Mouse (Mus musculus) gastrocnemius, postnatal 4 days (tissue): ENCODE results near the gene Sult1b1. TPM values are rescaled to one million over a fixed set of nuclear protein-coding genes. Genes with fewer than 3 reads are reported as not detected.
"Not testable (repeated sequence)": the region's sequence is repeated elsewhere in the genome, so short reads cannot be mapped to it uniquely, and the experiment has no call there.

Source experiments
- DNase-seq, 2 experiments: peaks; one replicate each; pipeline ENCODE4 v3.0.0; 2021 to 2022; ENCODE audit warnings: low spot score in 2 of 2, mixed read lengths in 2 of 2
- long read RNA-seq, 2 experiments: library from polyadenylated mRNA; stranded (forward); transcript quantifications; one replicate each; pipeline ENCODE4 v2.0.0; 2021
- total RNA-seq, 2 experiments: library from RNA; stranded (reverse); gene quantifications; 2 replicates each; pipeline ENCODE4 v1.2.3; 2021

The Sult1b1 gene
- total RNA-seq: not detected
- long read RNA-seq, experiment 1: 0 reads
- long read RNA-seq, experiment 2: 0 reads

- no peak for DNase-seq
Observed at GRCm38 (mm10) chr5:87538111-87538510, at the start of gene Sult1b1. TSS of gene Sult1b1 (minus strand) at chr5:87538195.

GRCm38 (mm10) chr5:87580389-87580788 lies 42.4 kb upstream of the Sult1b1 start:
- DNase-seq: no peak

GRCm38 (mm10) chr5:87574174-87574573 lies 36.2 kb upstream of the Sult1b1 start:
- no peak for DNase-seq

GRCm38 (mm10) chr5:87573490-87573889 lies 35.5 kb upstream of the Sult1b1 start:
- no peak for DNase-seq

GRCm38 (mm10) chr5:87572781-87573180 lies 34.8 kb upstream of the Sult1b1 start:
- DNase-seq: no peak

GRCm38 (mm10) chr5:87568845-87569244 lies 30.9 kb upstream of the Sult1b1 start, which contains the start of gene Sult1d1:
TSS of gene Sult1d1 (minus strand) at chr5:87569027.
- DNase-seq: no peak

- no peak for DNase-seq
Observed at GRCm38 (mm10) chr5:87567306-87567705, 29.3 kb upstream of the Sult1b1 start.

GRCm38 (mm10) chr5:87562966-87563365 lies 25.0 kb upstream of the Sult1b1 start:
- no peak for DNase-seq

- DNase-seq: no peak
Observed at GRCm38 (mm10) chr5:87562526-87562925, 24.5 kb upstream of the Sult1b1 start.

GRCm38 (mm10) chr5:87560145-87560544 lies 22.1 kb upstream of the Sult1b1 start:
- no peak for DNase-seq

GRCm38 (mm10) chr5:87550935-87551334 lies 12.9 kb upstream of the Sult1b1 start:
- DNase-seq: no peak

- DNase-seq: no peak
Observed at GRCm38 (mm10) chr5:87535994-87536644, 1.9 kb downstream of the Sult1b1 start.

GRCm38 (mm10) chr5:87532288-87532687 lies 5.7 kb downstream of the Sult1b1 start:
- no peak for DNase-seq

- DNase-seq: not testable (repeated sequence)
Observed at GRCm38 (mm10) chr5:87523561-87523960, 14.4 kb downstream of the Sult1b1 start.

GRCm38 (mm10) chr5:87505776-87506458 lies 32.1 kb downstream of the Sult1b1 start:
- DNase-seq: no peak

- no peak for DNase-seq
Observed at GRCm38 (mm10) chr5:87502687-87503086, 35.3 kb downstream of the Sult1b1 start.

GRCm38 (mm10) chr5:87499341-87499740 lies 38.7 kb downstream of the Sult1b1 start:
- DNase-seq: no peak

GRCm38 (mm10) chr5:87498936-87499335 lies 39.1 kb downstream of the Sult1b1 start:
- no peak for DNase-seq

- no peak for DNase-seq
Observed at GRCm38 (mm10) chr5:87490771-87491170, 47.2 kb downstream of the Sult1b1 start, which contains the start of gene Ugt2a1. TSS of gene Ugt2a1 (minus strand) at chr5:87490871.

- not testable (repeated sequence) for DNase-seq
Observed at GRCm38 (mm10) chr5:87486706-87487105, 51.3 kb downstream of the Sult1b1 start, which contains the start of gene Gm43638. TSS of gene Gm43638 (minus strand) at chr5:87486806.

- no peak for DNase-seq
Observed at GRCm38 (mm10) chr5:87482160-87482559, 55.8 kb downstream of the Sult1b1 start, which contains the start of gene Ugt2a2. TSS of gene Ugt2a2 (minus strand) at chr5:87482260.
